Comparison of ENCODE assay signal across 14 mouse cellular contexts in the genomic region with DNA sequence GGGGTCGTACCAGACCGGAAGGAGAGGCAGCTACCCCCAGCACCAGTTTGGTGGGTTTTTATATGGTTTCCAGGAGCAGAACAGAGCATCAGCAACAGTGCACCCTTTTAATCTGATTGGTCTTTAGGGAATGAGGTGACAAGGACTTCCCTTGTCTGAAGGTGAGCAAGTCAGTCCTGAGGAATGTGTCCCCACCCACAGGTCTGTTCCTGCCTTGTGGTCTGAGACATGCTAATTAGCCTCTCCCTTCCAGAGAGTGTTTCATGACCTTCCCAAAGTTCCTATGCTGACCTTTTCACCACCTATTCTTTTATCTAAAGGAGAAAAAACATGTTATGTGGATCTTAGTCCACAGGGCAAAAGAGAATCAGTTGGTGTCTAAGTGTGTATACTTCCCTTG.
"Had no signal": no experiment of that assay in that cellular context is flagged by ENCODE, and none has a peak within 500 bp of the region (broad histone marks: within the 10 kb centered on the region; RNA-seq: fewer than 3 reads in every experiment).

No protein-coding gene starts in this region.

- H3K9me3 ChIP-seq: megakaryocyte, embryonic 14.5 days; midbrain, embryonic 13.5 days; midbrain, embryonic 15.5 days; neural tube, embryonic 12.5 days; stomach, embryonic 15.5 days had no signal

- H3K27ac ChIP-seq: macrophage; midbrain, embryonic 13.5 days; midbrain, embryonic 15.5 days; neural tube, embryonic 12.5 days; stomach, embryonic 15.5 days had no signal

- H3K36me3 ChIP-seq: midbrain, embryonic 13.5 days; midbrain, embryonic 15.5 days; neural tube, embryonic 12.5 days; stomach, embryonic 15.5 days had no signal

- H3K27me3 ChIP-seq: megakaryocyte, embryonic 14.5 days; midbrain, embryonic 13.5 days; midbrain, embryonic 15.5 days; neural tube, embryonic 12.5 days; stomach, embryonic 15.5 days had no signal

- H3K9ac ChIP-seq: lung, embryonic 14.5 days; midbrain, embryonic 13.5 days; midbrain, embryonic 15.5 days; neural tube, embryonic 12.5 days; stomach, embryonic 15.5 days had no signal

- H3K4me3 ChIP-seq: megakaryocyte, embryonic 14.5 days; midbrain, embryonic 13.5 days; midbrain, embryonic 15.5 days; neural tube, embryonic 12.5 days; stomach, embryonic 15.5 days had no signal

- DNase-seq: lung, adult 18-20 months; lung, embryonic 14.5 days; lung, postnatal 10 days; lung, postnatal 36 days; right cerebral cortex, postnatal 14 days; thymus, adult 18-20 months; thymus, postnatal 14 days; thymus, postnatal 36 days had no signal

- H3K4me1 ChIP-seq: midbrain, embryonic 13.5 days; midbrain, embryonic 15.5 days; neural tube, embryonic 12.5 days; stomach, embryonic 15.5 days had no signal
